Mouse (Mus musculus) small intestine, adult 2 months (tissue): ENCODE data around the gene Tmem174. TPM values are rescaled to one million over a fixed set of nuclear protein-coding genes. Genes with fewer than 3 reads are reported as not detected.

Source experiments
- H3K27ac ChIP-seq: fragments of 200-500 bp; 2 replicates; pipeline ENCODE4 v1.5.1; 2012; ENCODE audit warnings: low read depth, low read length, control low read depth, inconsistent platforms; ENCODE audit not compliant: insufficient read depth
- H3K27me3 ChIP-seq: fragments of 200-500 bp; 2 replicates; pipeline ENCODE4 v1.6.1; 2012; ENCODE audit warnings: mild to moderate bottlenecking, moderate library complexity, low read length, inconsistent platforms; ENCODE audit not compliant: control insufficient read depth, insufficient read depth
- H3K36me3 ChIP-seq: fragments of 200-500 bp; 2 replicates; pipeline ENCODE4 v1.6.1; 2012; ENCODE audit warnings: mild to moderate bottlenecking, low read length, control low read depth, inconsistent platforms; ENCODE audit not compliant: control insufficient read depth, insufficient read depth
- H3K4me1 ChIP-seq: fragments of 200-500 bp; 2 replicates; pipeline ENCODE4 v1.6.1; 2012; ENCODE audit warnings: low read length, inconsistent platforms, mixed read lengths; ENCODE audit not compliant: control insufficient read depth, insufficient read depth, insufficient read length
- H3K4me3 ChIP-seq: fragments of 200-500 bp; 2 replicates; pipeline ENCODE4 v1.5.1; 2012; ENCODE audit warnings: low read depth, mild to moderate bottlenecking, control low read depth, inconsistent platforms, low read length, moderate library complexity
- CTCF ChIP-seq: fragments of 200-500 bp; IDR thresholded peaks from 2 replicates; pipeline ENCODE4 v1.5.1; 2012; ENCODE audit warnings: low read depth, mild to moderate bottlenecking, control low read depth, inconsistent platforms, low read length, moderate library complexity, mixed read lengths; ENCODE audit not compliant: insufficient replicate concordance, insufficient read length; ENCODE audit errors: extremely low read depth
- POLR2A ChIP-seq: fragments of 200-500 bp; IDR thresholded peaks from 2 replicates; pipeline ENCODE4 v1.6.1; 2012; ENCODE audit warnings: low read depth, mild to moderate bottlenecking, control low read depth, inconsistent platforms, low read length, moderate library complexity
- WGBS: fragments of 180-500 bp; shearing (Covaris S2); methylation state at CpG from one replicate; pipeline ENCODE4 v1.1.7; 2018; 5-methylcytosine and 5-hydroxymethylcytosine counted together
- polyA plus RNA-seq: library from polyadenylated mRNA; depleted of rRNA; stranded (reverse); fragments of >200 nt; gene quantifications from 2 replicates; pipeline ENCODE4 v1.2.3, GENCODE M21; 2012; rRNA removed

Gene Tmem174
- 0.08 TPM in 1 of 2 replicates, not detected in the other for polyA plus RNA-seq

DNA sequence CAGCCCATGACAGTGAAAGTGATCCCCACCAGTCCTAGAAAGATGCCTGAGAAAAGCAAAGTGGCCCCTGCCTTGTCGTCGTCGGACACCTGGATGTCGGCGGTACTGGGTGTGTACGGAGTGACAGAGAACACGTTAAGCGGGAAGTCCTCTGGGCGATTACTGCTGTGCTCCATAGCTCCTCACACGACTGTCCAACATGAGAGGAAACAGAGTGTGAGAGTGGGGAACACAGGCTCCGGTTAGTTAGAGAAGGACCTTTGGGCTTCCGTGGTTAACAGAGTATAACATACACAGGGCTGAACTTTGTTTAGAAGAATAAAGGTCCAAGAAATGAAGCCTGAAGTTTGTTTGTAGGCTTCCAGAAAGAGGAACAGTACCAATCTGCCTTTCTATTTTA, at the start of gene Tmem174:
Gene Tmem174 (minus strand): TSS at position 266 of the 400 bp plus-strand sequence.
- 83% methylated on average over 12 of the region's 12 CpGs for WGBS
- H3K36me3 ChIP-seq = no peaks in the 10 kb centered on the region
- peak within 1 kb of the TSS; percentile 90 for H3K27ac ChIP-seq
- H3K4me3 ChIP-seq = no peak within 1 kb of the TSS
- H3K27me3 ChIP-seq = no peaks in the 10 kb centered on the region
- TF ChIP-seq CTCF (no peak), POLR2A (no peak)
- peaks cover 25% of the 10 kb centered on the region; the same call in 1 of the 2 replicates for H3K4me1 ChIP-seq

DNA sequence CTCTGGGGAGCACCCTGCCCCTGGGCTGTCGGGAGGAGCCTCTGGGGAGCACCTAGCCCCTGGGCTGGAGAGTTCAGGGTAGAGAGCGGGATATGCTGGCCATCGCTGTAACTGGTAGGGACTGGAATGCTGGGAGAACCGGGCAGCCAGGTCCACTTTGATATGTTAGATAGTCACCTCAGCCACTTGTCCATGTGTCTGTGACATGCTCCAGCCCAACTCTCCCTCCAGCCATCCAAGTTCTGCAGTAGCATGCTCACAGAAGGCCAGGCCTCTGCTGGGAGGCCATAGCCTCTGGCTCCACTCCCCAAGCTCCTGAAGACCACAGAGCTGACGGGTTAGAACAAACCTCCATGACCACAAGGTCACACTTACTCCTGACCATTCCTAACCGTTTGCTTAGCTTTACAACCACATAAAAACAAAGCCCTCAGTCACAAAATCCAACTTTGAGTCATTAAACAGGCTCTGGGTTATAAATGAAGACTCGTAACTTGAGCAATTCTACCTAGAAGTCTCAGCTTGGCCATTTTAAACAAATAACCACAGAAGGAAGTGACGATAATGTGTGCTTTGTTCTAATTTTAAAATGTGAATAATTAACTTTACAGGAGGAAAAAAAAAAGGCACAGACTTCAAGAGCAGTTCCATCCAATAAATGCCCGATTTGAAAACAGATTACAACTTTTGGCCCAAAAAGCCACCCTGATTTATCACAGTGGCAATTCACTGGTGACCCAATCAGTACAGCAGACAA, 47.1 kb upstream of the Tmem174 start:
- H3K27ac ChIP-seq = no peak overlapping the region
- WGBS = 39% methylated on average over 9 of the region's 9 CpGs
- H3K4me3 ChIP-seq = no peak overlapping the region
- TF ChIP-seq POLR2A = no peak
- TF ChIP-seq CTCF = no peak
- peaks cover 12% of the 10 kb centered on the region; the same call in 1 of the 2 replicates for H3K4me1 ChIP-seq
- peaks cover 21% of the 10 kb centered on the region for H3K36me3 ChIP-seq
- H3K27me3 ChIP-seq = no peaks in the 10 kb centered on the region

DNA sequence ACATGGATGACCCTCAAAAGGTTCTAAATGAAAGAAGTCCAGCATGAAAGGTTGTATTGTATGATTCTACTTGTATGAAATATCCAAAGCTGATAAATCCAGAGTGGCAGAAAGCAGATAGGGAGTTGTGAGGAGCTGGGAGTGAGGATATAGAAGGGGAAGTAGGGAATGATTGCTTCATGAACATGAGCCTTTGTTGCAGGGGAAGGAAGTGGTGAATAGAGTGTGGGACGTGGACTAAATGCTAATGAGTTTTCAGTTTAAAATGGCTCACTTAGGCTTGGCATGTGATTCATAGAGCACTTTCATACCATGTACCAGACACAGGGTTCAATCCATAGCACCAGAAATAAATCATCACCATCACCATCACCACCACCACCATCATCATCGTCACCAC, 46.2 kb upstream of the Tmem174 start:
- Histone ChIP-seq H3K36me3 (peaks cover 17% of the 10 kb centered on the region), H3K4me3 (no peak overlapping the region), H3K27ac (no peak overlapping the region), H3K27me3 (no peaks in the 10 kb centered on the region), H3K4me1 (peaks cover 12% of the 10 kb centered on the region; the same call in 1 of the 2 replicates)
- WGBS = 87% methylated on average over 2 of the region's 2 CpGs
- TF ChIP-seq CTCF (no peak), POLR2A (no peak)

DNA sequence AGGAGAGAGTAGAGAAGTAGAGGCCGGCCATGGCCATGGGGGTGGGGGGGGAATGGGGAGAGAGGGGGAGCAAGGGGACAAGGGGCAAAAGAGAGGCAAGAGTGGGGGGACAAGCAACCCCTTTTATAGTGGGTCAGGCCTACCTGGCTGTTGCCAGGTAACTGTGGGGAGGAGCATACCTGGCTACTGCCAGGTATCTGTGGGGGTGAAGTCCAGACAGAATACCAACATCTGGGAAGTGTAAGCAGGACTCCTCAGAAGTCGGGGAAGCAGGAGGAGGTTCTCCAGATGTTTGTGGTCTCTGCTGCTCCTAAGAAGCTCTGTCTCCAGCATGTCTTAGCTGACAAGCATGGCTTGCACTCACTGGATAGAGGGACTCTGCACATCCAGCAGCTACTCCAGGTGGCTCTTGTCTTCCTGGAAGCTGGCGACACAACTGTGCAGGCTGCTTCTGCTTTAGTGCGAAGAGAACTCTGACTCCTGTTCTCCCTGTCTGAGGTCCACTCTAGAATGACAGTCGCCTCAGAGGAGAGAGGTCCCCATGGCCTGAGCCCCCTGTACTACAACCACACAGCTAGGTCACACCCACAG, 43.4 kb upstream of the Tmem174 start:
- TF ChIP-seq POLR2A (no peak), CTCF (no peak)
- Histone ChIP-seq H3K4me1 (peaks cover 12% of the 10 kb centered on the region; the same call in 1 of the 2 replicates), H3K27me3 (no peaks in the 10 kb centered on the region), H3K36me3 (no peaks in the 10 kb centered on the region), H3K27ac (no peak overlapping the region), H3K4me3 (no peak overlapping the region)
- WGBS = 33% methylated on average over 5 of the region's 5 CpGs

DNA sequence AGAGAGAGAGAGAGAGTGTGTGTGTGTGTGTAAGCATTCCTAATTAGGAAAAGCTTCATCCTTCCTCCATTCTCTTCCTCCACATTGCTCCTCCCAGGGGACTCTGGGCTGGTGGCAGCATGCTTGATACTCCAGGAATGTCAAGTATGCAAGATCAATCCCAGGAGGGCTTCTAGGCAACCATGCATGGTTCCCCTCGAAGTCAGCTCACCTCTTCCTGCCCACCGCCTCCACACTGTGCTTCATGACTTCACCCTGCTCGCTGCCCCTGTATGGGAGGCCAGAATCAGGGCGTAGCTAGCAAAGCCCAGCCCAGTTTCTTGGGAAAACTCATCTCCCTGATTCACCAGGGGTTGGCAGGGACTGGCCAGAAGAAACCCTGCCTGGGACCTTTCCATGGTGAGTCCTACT, 42.4 kb upstream of the Tmem174 start:
- 44% methylated on average over 4 of the region's 4 CpGs for WGBS
- H3K27ac ChIP-seq = no peak overlapping the region
- no peak overlapping the region for H3K4me3 ChIP-seq
- H3K36me3 ChIP-seq = no peaks in the 10 kb centered on the region
- H3K27me3 ChIP-seq = no peaks in the 10 kb centered on the region
- TF ChIP-seq CTCF (no peak), POLR2A (no peak)
- peaks cover 12% of the 10 kb centered on the region; the same call in 1 of the 2 replicates for H3K4me1 ChIP-seq

DNA sequence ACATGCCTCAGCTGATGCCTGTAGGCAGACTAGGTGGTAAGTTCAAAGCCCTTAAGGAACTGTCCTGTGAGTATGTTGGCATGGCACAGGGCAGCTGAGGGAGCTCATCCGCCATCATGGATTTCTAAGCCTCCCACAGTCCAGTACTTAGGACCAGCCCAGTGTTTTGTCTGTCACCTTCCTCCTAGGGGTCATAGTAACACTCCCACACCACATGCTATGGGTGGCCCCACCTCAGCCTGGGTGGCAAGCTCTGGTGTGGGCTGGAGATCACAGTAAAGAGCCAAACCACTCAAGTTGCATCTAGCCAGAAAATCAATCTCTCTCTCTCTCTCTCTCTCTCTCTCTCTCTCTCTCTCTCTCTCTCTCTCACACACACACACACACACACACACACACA, 42.0 kb upstream of the Tmem174 start:
- no peak overlapping the region for H3K4me3 ChIP-seq
- WGBS = 100% methylated on average over 1 of the region's 1 CpGs
- TF ChIP-seq POLR2A (no peak), CTCF (no peak)
- peaks cover 11% of the 10 kb centered on the region; the same call in 1 of the 2 replicates for H3K4me1 ChIP-seq
- no peaks in the 10 kb centered on the region for H3K27me3 ChIP-seq
- no peaks in the 10 kb centered on the region for H3K36me3 ChIP-seq
- no peak overlapping the region for H3K27ac ChIP-seq

DNA sequence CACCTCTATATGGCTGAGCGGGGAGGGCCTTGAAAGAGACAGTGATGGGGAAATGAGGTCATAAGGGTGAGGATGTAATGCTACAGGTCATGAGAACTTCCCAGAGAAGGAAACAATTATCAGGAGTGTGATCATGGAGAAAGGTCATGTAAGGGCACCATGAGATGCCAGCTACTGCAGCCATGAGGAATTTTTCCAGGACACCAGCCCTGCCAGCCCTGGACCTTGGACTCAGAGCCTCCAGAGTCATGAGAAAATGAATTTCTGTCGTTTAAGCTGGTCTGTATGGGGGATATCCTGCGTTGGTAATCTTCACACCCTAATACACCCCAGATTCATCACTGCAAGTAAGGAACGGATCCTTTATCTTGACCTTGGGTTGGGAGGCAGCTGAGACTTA, 36.7 kb upstream of the Tmem174 start:
- H3K27ac ChIP-seq = no peak overlapping the region
- no peak for TF ChIP-seq POLR2A
- no peak for TF ChIP-seq CTCF
- no peak overlapping the region for H3K4me3 ChIP-seq
- H3K4me1 ChIP-seq = no peaks in the 10 kb centered on the region
- no peaks in the 10 kb centered on the region for H3K36me3 ChIP-seq
- 69% methylated on average over 4 of the region's 4 CpGs for WGBS
- no peaks in the 10 kb centered on the region for H3K27me3 ChIP-seq
